Mouse (Mus musculus) embryonic fibroblast, embryonic 13.5 days (primary cell): ENCODE measurements around the gene Tex45. TPM values are rescaled to one million over a fixed set of nuclear protein-coding genes. Genes with fewer than 3 reads are reported as not detected.

Experiments
- H3K27ac ChIP-seq: 2 replicates; pipeline ENCODE4 v1.5.1; 2012; ENCODE audit warnings: low read length, control low read depth, inconsistent platforms; ENCODE audit not compliant: insufficient read depth
- H3K4me1 ChIP-seq: 2 replicates; pipeline ENCODE4 v1.6.1; 2011; ENCODE audit warnings: low read length; ENCODE audit not compliant: control insufficient read depth, insufficient read depth
- H3K4me3 ChIP-seq: 2 replicates; pipeline ENCODE4 v1.5.1; 2011; ENCODE audit warnings: mild to moderate bottlenecking, control low read depth, low read length; ENCODE audit not compliant: insufficient read depth
- CTCF ChIP-seq: IDR thresholded peaks from 2 replicates; pipeline ENCODE4 v1.5.1; 2011; ENCODE audit warnings: mild to moderate bottlenecking, control low read depth, low read length, moderate library complexity, borderline replicate concordance; ENCODE audit not compliant: insufficient read depth
- POLR2A ChIP-seq: IDR thresholded peaks from 2 replicates; pipeline ENCODE4 v1.6.1; 2011; ENCODE audit warnings: low read depth, mild to moderate bottlenecking, control low read depth, low read length, moderate library complexity
- polyA plus RNA-seq: library from polyadenylated mRNA; stranded (reverse); fragments of >200 nt; gene quantifications from 2 replicates; pipeline ENCODE4 v1.2.4, GENCODE M21; 2011; ENCODE audit warnings: low read depth; ENCODE audit not compliant: missing spikeins, insufficient read length

Gene Tex45
- polyA plus RNA-seq, 1 experiment, result not detected

- Histone ChIP-seq H3K4me1 (no peaks in the 10 kb centered on the region), H3K4me3 (no peak overlapping the region), H3K27ac (no peak overlapping the region)
- TF ChIP-seq POLR2A (no peak), CTCF (no peak)
These were observed 65.6 kb downstream of the Tex45 start for GRCm38 (mm10) chr8:3536053-3536841.

Other genes starting within 250 kb of the Tex45 start
- 30.6 and 31.2 TPM in 2 replicates for gene Insr, start 191.2 kb upstream of the Tex45 start, polyA plus RNA-seq
- gene A430078G23Rik, start 117.4 kb upstream of the Tex45 start, polyA plus RNA-seq, result not detected in 2 replicates
- gene Arhgef18, start 77.9 kb upstream of the Tex45 start, polyA plus RNA-seq, result 19.8 and 21.2 TPM in 2 replicates
- 3.8 and 5.9 TPM in 2 replicates for gene Pex11g, start 3.2 kb upstream of the Tex45 start, polyA plus RNA-seq
- gene Zfp358, start 22.3 kb downstream of the Tex45 start, polyA plus RNA-seq, result 27.2 and 28.5 TPM in 2 replicates
- gene Mcoln1, start 29.6 kb downstream of the Tex45 start, polyA plus RNA-seq, result 48.1 and 58.9 TPM in 2 replicates
- 16.5 and 28.0 TPM in 2 replicates for gene Pnpla6, start 44.5 kb downstream of the Tex45 start, polyA plus RNA-seq
- gene C330021F23Rik, start 97.1 kb downstream of the Tex45 start, polyA plus RNA-seq, result not detected in 2 replicates
- gene Camsap3, start 116.4 kb downstream of the Tex45 start, polyA plus RNA-seq, result not detected in 2 replicates
- 21.7 and 25.0 TPM in 2 replicates for gene Xab2, start 150.5 kb downstream of the Tex45 start, polyA plus RNA-seq
- 73.1 and 80.7 TPM in 2 replicates for gene Pet100, start 150.7 kb downstream of the Tex45 start, polyA plus RNA-seq
- gene Pcp2, start 154.7 kb downstream of the Tex45 start, polyA plus RNA-seq, result not detected in 2 replicates
- 29.7 and 34.7 TPM in 2 replicates for gene Stxbp2, start 160.1 kb downstream of the Tex45 start, polyA plus RNA-seq
- not detected in 2 replicates for gene Retn, start 184.9 kb downstream of the Tex45 start, polyA plus RNA-seq
- not detected in 2 replicates for gene Mcemp1, start 194.9 kb downstream of the Tex45 start, polyA plus RNA-seq
- 2.7 and 3.3 TPM in 2 replicates for gene Fcor, start 201.5 kb downstream of the Tex45 start, polyA plus RNA-seq
- 15.7 and 16.6 TPM in 2 replicates for gene Trappc5, start 205.4 kb downstream of the Tex45 start, polyA plus RNA-seq
- not detected in 2 replicates for gene Fcer2a, start 223.3 kb downstream of the Tex45 start, polyA plus RNA-seq
- not detected in 2 replicates for gene Clec4g, start 249.8 kb downstream of the Tex45 start, polyA plus RNA-seq